Mouse (Mus musculus) limb, embryonic 15.5 days (tissue): Measurements from ENCODE around the gene Aff1. TPM values are rescaled to one million over a fixed set of nuclear protein-coding genes. Genes with fewer than 3 reads are reported as not detected.

Experiments
- ATAC-seq: fragments of 200-750 bp; cut with Nextera tagmentation; 2 replicates; pipeline ENCODE4 v1.8.0; 2017; ENCODE audit warnings: low read depth, moderate TSS enrichment; ENCODE audit not compliant: insufficient number of reproducible peaks, low FRiP score, low TSS enrichment
- H3K27ac ChIP-seq: fragments of 300-500 bp; sonication (generic); 2 replicates; pipeline ENCODE4 v1.5.1; 2015; ENCODE audit warnings: moderate library complexity, mild to moderate bottlenecking, inconsistent platforms
- H3K27me3 ChIP-seq: fragments of 300-500 bp; sonication (generic); 2 replicates; pipeline ENCODE4 v1.6.1; 2015; ENCODE audit warnings: inconsistent platforms
- H3K36me3 ChIP-seq: fragments of 300-500 bp; sonication (generic); 2 replicates; pipeline ENCODE4 v1.6.1; 2015; ENCODE audit warnings: inconsistent platforms
- H3K4me1 ChIP-seq: fragments of 300-500 bp; sonication (generic); 2 replicates; pipeline ENCODE4 v1.6.1; 2015; ENCODE audit warnings: inconsistent platforms
- H3K4me2 ChIP-seq: fragments of 300-500 bp; sonication (generic); 2 replicates; pipeline ENCODE4 v1.6.1; 2015; ENCODE audit warnings: mild to moderate bottlenecking, inconsistent platforms
- H3K4me3 ChIP-seq: fragments of 300-500 bp; sonication (generic); 2 replicates; pipeline ENCODE4 v1.5.1; 2015; ENCODE audit warnings: mild to moderate bottlenecking, inconsistent platforms
- H3K9ac ChIP-seq: fragments of 300-500 bp; sonication (generic); 2 replicates; pipeline ENCODE4 v1.6.1; 2015; ENCODE audit warnings: inconsistent platforms
- H3K9me3 ChIP-seq: fragments of 300-500 bp; sonication (generic); 2 replicates; pipeline ENCODE4 v1.6.1; 2016; ENCODE audit warnings: inconsistent platforms
- WGBS: fragments of 180-500 bp; shearing (Covaris S2); methylation state at CpG from one replicate; pipeline ENCODE4 v1.1.7; 2015; 5-methylcytosine and 5-hydroxymethylcytosine counted together
- polyA plus RNA-seq: library from polyadenylated mRNA; unstranded; fragments of >200 nt; fragmentation: Nextera tagmentation; extraction: Ambion mirVana; gene quantifications from 2 replicates; pipeline ENCODE4 v1.2.1, GENCODE M21; 2015

The Aff1 gene
- polyA plus RNA-seq, 1 experiment from 2014 or later, result 5.1 TPM

GRCm38 (mm10) chr5:103803386-103803785, 111.2 kb downstream of the Aff1 start:
- no peaks in the 10 kb centered on the region for H3K9me3 ChIP-seq
- no peak overlapping the region for H3K4me3 ChIP-seq
- no peak overlapping the region for H3K27ac ChIP-seq
- H3K9ac ChIP-seq, result no peak overlapping the region
- no peak overlapping the region for H3K4me2 ChIP-seq
- H3K4me1 ChIP-seq, result peaks cover 9% of the 10 kb centered on the region
- no peaks in the 10 kb centered on the region for H3K27me3 ChIP-seq
- H3K36me3 ChIP-seq, result no peaks in the 10 kb centered on the region
- 31% methylated on average over 5 of the region's 5 CpGs for WGBS
- no peak for ATAC-seq

- no peak overlapping the region for H3K9ac ChIP-seq
- no peak overlapping the region for H3K4me3 ChIP-seq
- H3K4me2 ChIP-seq, result no peak overlapping the region
- ATAC-seq, result no peak
- no peaks in the 10 kb centered on the region for H3K36me3 ChIP-seq
- H3K27ac ChIP-seq, result no peak overlapping the region
- peaks cover 9% of the 10 kb centered on the region for H3K4me1 ChIP-seq
- no peaks in the 10 kb centered on the region for H3K27me3 ChIP-seq
- 14% methylated on average over 8 of the region's 8 CpGs for WGBS
- H3K9me3 ChIP-seq, result no peaks in the 10 kb centered on the region
Observed at GRCm38 (mm10) chr5:103803927-103804590, 111.9 kb downstream of the Aff1 start.

GRCm38 (mm10) chr5:103806851-103807578, 114.8 kb downstream of the Aff1 start:
- H3K9me3 ChIP-seq, result no peaks in the 10 kb centered on the region
- no peaks in the 10 kb centered on the region for H3K36me3 ChIP-seq
- no peak overlapping the region for H3K9ac ChIP-seq
- no peak overlapping the region for H3K27ac ChIP-seq
- H3K4me3 ChIP-seq, result no peak overlapping the region
- H3K4me1 ChIP-seq, result peaks cover 9% of the 10 kb centered on the region
- ATAC-seq, result no peak
- H3K27me3 ChIP-seq, result no peaks in the 10 kb centered on the region
- 46% methylated on average over 17 of the region's 17 CpGs for WGBS
- no peak overlapping the region for H3K4me2 ChIP-seq

- peaks cover 9% of the 10 kb centered on the region for H3K4me1 ChIP-seq
- 36% methylated on average over 7 of the region's 7 CpGs for WGBS
- ATAC-seq, result no peak
- no peaks in the 10 kb centered on the region for H3K36me3 ChIP-seq
- no peaks in the 10 kb centered on the region for H3K27me3 ChIP-seq
- no peak overlapping the region for H3K9ac ChIP-seq
- no peak overlapping the region for H3K27ac ChIP-seq
- H3K9me3 ChIP-seq, result no peaks in the 10 kb centered on the region
- no peak overlapping the region for H3K4me2 ChIP-seq
- H3K4me3 ChIP-seq, result no peak overlapping the region
Observed at GRCm38 (mm10) chr5:103807637-103808312, 115.6 kb downstream of the Aff1 start.

GRCm38 (mm10) chr5:103809674-103810330, 117.6 kb downstream of the Aff1 start:
- Histone ChIP-seq H3K27me3 (no peaks in the 10 kb centered on the region), H3K36me3 (no peaks in the 10 kb centered on the region), H3K4me1 (peaks cover 3% of the 10 kb centered on the region; the same call in 1 of the 2 replicates), H3K9ac (no peak overlapping the region), H3K9me3 (no peaks in the 10 kb centered on the region), H3K27ac (no peak overlapping the region), H3K4me3 (no peak overlapping the region), H3K4me2 (no peak overlapping the region)
- no peak for ATAC-seq
- 89% methylated on average over 7 of the region's 7 CpGs for WGBS

GRCm38 (mm10) chr5:103813291-103813690, 121.1 kb downstream of the Aff1 start:
- Histone ChIP-seq H3K36me3 (no peaks in the 10 kb centered on the region), H3K27me3 (no peaks in the 10 kb centered on the region), H3K4me1 (no peaks in the 10 kb centered on the region), H3K9ac (no peak overlapping the region), H3K27ac (no peak overlapping the region), H3K4me2 (no peak overlapping the region), H3K9me3 (no peaks in the 10 kb centered on the region), H3K4me3 (no peak overlapping the region)
- 81% methylated on average over 5 of the region's 5 CpGs for WGBS
- ATAC-seq, result no peak

- WGBS, result 76% methylated on average over 12 of the region's 12 CpGs
- Histone ChIP-seq H3K27me3 (no peaks in the 10 kb centered on the region), H3K9me3 (no peaks in the 10 kb centered on the region), H3K36me3 (no peaks in the 10 kb centered on the region), H3K4me2 (no peak overlapping the region), H3K27ac (no peak overlapping the region), H3K9ac (no peak overlapping the region), H3K4me3 (no peak overlapping the region), H3K4me1 (no peaks in the 10 kb centered on the region)
- ATAC-seq, result no peak
Observed at GRCm38 (mm10) chr5:103813997-103814542, 121.9 kb downstream of the Aff1 start.

- no peak overlapping the region for H3K27ac ChIP-seq
- WGBS, result 57% methylated on average over 16 of the region's 16 CpGs
- no peak for ATAC-seq
Observed at GRCm38 (mm10) chr5:103814551-103815248, 122.5 kb downstream of the Aff1 start.

GRCm38 (mm10) chr5:103815249-103815617, 123.1 kb downstream of the Aff1 start:
- no peak overlapping the region for H3K4me2 ChIP-seq
- ATAC-seq, result no peak
- WGBS, result 57% methylated on average over 4 of the region's 4 CpGs
- H3K4me3 ChIP-seq, result no peak overlapping the region
- H3K36me3 ChIP-seq, result no peaks in the 10 kb centered on the region
- no peaks in the 10 kb centered on the region for H3K27me3 ChIP-seq
- H3K27ac ChIP-seq, result no peak overlapping the region
- no peak overlapping the region for H3K9ac ChIP-seq
- no peaks in the 10 kb centered on the region for H3K4me1 ChIP-seq
- H3K9me3 ChIP-seq, result no peaks in the 10 kb centered on the region

More at GRCm38 (mm10) chr5:103814551-103815248, 122.5 kb downstream of the Aff1 start:
- H3K9ac ChIP-seq, result no peak overlapping the region
- no peaks in the 10 kb centered on the region for H3K36me3 ChIP-seq
- H3K27me3 ChIP-seq, result no peaks in the 10 kb centered on the region
- no peak overlapping the region for H3K4me3 ChIP-seq
- H3K9me3 ChIP-seq, result no peaks in the 10 kb centered on the region
- H3K4me1 ChIP-seq, result no peaks in the 10 kb centered on the region
- H3K4me2 ChIP-seq, result no peak overlapping the region

- WGBS, result 87% methylated on average over 3 of the region's 3 CpGs
- Histone ChIP-seq H3K27ac (no peak overlapping the region), H3K36me3 (no peaks in the 10 kb centered on the region), H3K9me3 (no peaks in the 10 kb centered on the region), H3K9ac (no peak overlapping the region), H3K4me1 (no peaks in the 10 kb centered on the region), H3K27me3 (no peaks in the 10 kb centered on the region), H3K4me3 (no peak overlapping the region), H3K4me2 (no peak overlapping the region)
- no peak for ATAC-seq
Observed at GRCm38 (mm10) chr5:103816718-103817117, 124.5 kb downstream of the Aff1 start.

- no peak overlapping the region for H3K27ac ChIP-seq
- peak; percentile 40; the same call in 1 of the 2 replicates for ATAC-seq
- H3K4me2 ChIP-seq, result no peak overlapping the region
- WGBS, result 32% methylated on average over 1 of the region's 1 CpGs
- H3K4me3 ChIP-seq, result no peak overlapping the region
- no peaks in the 10 kb centered on the region for H3K27me3 ChIP-seq
- no peaks in the 10 kb centered on the region for H3K4me1 ChIP-seq
- no peak overlapping the region for H3K9ac ChIP-seq
- no peaks in the 10 kb centered on the region for H3K9me3 ChIP-seq
- no peaks in the 10 kb centered on the region for H3K36me3 ChIP-seq
Observed at GRCm38 (mm10) chr5:103817754-103818153, 125.6 kb downstream of the Aff1 start.
